ENCODE assay signal across 25 mouse cellular contexts in the genomic region with DNA sequence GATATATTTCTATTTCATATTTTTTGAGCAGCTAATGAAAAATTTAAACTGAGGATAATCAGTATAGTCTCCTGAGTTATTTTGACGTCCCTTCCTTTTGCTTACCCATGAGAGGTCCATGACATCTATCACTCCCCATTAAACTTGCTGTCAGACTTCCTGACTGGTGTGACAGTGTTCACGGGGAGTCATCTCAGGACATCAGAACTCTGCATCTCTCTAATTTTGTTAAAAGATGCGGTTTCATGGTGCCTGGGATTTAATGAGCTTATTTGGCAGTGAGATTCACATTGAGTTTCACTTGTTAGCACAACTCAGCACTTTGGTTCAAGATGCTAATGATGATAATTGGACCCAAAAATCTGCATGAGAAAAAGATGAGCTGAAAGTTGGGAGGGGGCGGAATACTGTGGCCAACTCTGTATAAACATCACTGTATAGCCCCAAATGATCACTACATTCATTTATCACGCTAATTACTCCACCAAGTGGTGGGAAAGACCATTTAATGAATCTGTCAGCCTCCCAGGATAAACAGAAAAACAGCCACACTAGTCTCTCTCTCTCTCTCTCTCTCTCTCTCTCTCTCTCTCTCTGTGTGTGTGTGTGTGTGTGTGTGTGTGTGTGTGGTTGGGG.
DNase-seq lines count a peak whose midpoint lies in the region; ATAC-seq and TF ChIP-seq lines count a peak whose summit lies in the region.
"Had no signal": no experiment of that assay in that cellular context is flagged by ENCODE, and none has a peak within 500 bp of the region (broad histone marks: within the 10 kb centered on the region; RNA-seq: fewer than 3 reads in every experiment).

No protein-coding gene starts in this region.

- peaks cover 11% of the 10 kb centered on the region for H3K36me3 ChIP-seq in forebrain, embryonic 14.5 days (ENCODE audit: control insufficient read depth, insufficient read depth, low read length)
- peaks cover 17% of the 10 kb centered on the region for H3K36me3 ChIP-seq in midbrain, embryonic 14.5 days (ENCODE audit: control insufficient read depth, insufficient read depth, low read length)
- H3K36me3 ChIP-seq: intestine, embryonic 15.5 days had no signal

- H3K27ac ChIP-seq in layer of hippocampus, adult 2 months: no peak overlapping the region
- no peak overlapping the region for H3K27ac ChIP-seq in forebrain, embryonic 14.5 days (ENCODE audit: low read depth, low read length)
- no peak overlapping the region for H3K27ac ChIP-seq in midbrain, embryonic 14.5 days (replicated peaks; ENCODE audit: low read depth, low read length)
- H3K27ac ChIP-seq: embryonic facial prominence, embryonic 10.5 days; heart, adult 2 months; intestine, embryonic 15.5 days; limb, embryonic 12.5 days had no signal

- 23% methylated on average over 5 of the region's 5 CpGs for WGBS in forebrain, embryonic 14.5 days
- 63% methylated on average over 5 of the region's 5 CpGs for WGBS in midbrain, embryonic 14.5 days
- 60% methylated on average over 5 of the region's 5 CpGs for WGBS in lung, adult 2 months

- H3K4me1 ChIP-seq in forebrain, embryonic 14.5 days (ENCODE audit: control insufficient read depth, insufficient read depth, low read length): peaks cover 11% of the 10 kb centered on the region; the same call in 1 of the 2 replicates
- H3K4me1 ChIP-seq in midbrain, embryonic 14.5 days (ENCODE audit: control insufficient read depth, insufficient read depth, low read length): no peaks in the 10 kb centered on the region
- no peaks in the 10 kb centered on the region for H3K4me1 ChIP-seq in lung, adult 2 months (ENCODE audit: control insufficient read depth, insufficient read depth, low read length)
- H3K4me1 ChIP-seq: intestine, embryonic 15.5 days; limb, embryonic 12.5 days had no signal

- no peak overlapping the region for H3K4me2 ChIP-seq in forebrain, embryonic 14.5 days (ENCODE audit: low read length)
- no peak overlapping the region for H3K4me2 ChIP-seq in midbrain, embryonic 14.5 days (ENCODE audit: low read length)
- H3K4me2 ChIP-seq: intestine, embryonic 15.5 days; limb, embryonic 12.5 days; liver, embryonic 11.5 days had no signal

- TF ChIP-seq POLR2A in brain, embryonic 14.5 days (IDR thresholded peaks at IDR 0.05; ENCODE audit: borderline replicate concordance, extremely low read depth, insufficient read depth, insufficient read length, poor library complexity, severe bottlenecking): no peak
- no peak for TF ChIP-seq POLR2A in lung, adult 2 months (IDR thresholded peaks at IDR 0.05; ENCODE audit: borderline replicate concordance, extremely low read depth, low read depth, low read length)

- H3K4me3 ChIP-seq in layer of hippocampus, adult 2 months: no peak overlapping the region
- H3K4me3 ChIP-seq in forebrain, embryonic 14.5 days (ENCODE audit: low read depth, low read length): no peak overlapping the region
- no peak overlapping the region for H3K4me3 ChIP-seq in midbrain, embryonic 14.5 days (replicated peaks; ENCODE audit: low read depth, low read length)
- H3K4me3 ChIP-seq in lung, adult 2 months (replicated peaks; ENCODE audit: extremely low read depth, low read depth, low read length): no peak overlapping the region
- H3K4me3 ChIP-seq: embryonic facial prominence, embryonic 10.5 days; heart, adult 2 months; intestine, embryonic 15.5 days; limb, embryonic 12.5 days had no signal

- H3K9ac ChIP-seq in forebrain, embryonic 14.5 days (ENCODE audit: low read length): no peak overlapping the region
- H3K9ac ChIP-seq in midbrain, embryonic 14.5 days (replicated peaks; ENCODE audit: low read length): no peak overlapping the region
- H3K9ac ChIP-seq: intestine, embryonic 15.5 days; limb, embryonic 12.5 days; liver, postnatal 0 days had no signal

- H3K9me3 ChIP-seq in forebrain, embryonic 14.5 days (replicated peaks; ENCODE audit: control insufficient read depth, low read length): no peaks in the 10 kb centered on the region
- no peaks in the 10 kb centered on the region for H3K9me3 ChIP-seq in midbrain, embryonic 14.5 days (ENCODE audit: control insufficient read depth, low read length)
- H3K9me3 ChIP-seq: embryonic facial prominence, embryonic 10.5 days; intestine, embryonic 15.5 days; limb, embryonic 12.5 days had no signal

- TF ChIP-seq CTCF in layer of hippocampus, adult 2 months (conservative IDR thresholded peaks at IDR 0.05): peak; percentile 30
- no peak for TF ChIP-seq CTCF in brain, embryonic 14.5 days (IDR thresholded peaks at IDR 0.05; ENCODE audit: borderline replicate concordance, extremely low read depth, insufficient read depth, insufficient read length)
- TF ChIP-seq CTCF in lung, adult 2 months (IDR thresholded peaks at IDR 0.05; ENCODE audit: insufficient read depth, low read length): no peak

- H3K27me3 ChIP-seq in forebrain, embryonic 14.5 days (replicated peaks; ENCODE audit: control insufficient read depth, insufficient read depth, low read length): no peaks in the 10 kb centered on the region
- H3K27me3 ChIP-seq in midbrain, embryonic 14.5 days (ENCODE audit: control insufficient read depth, insufficient read depth, low read length): no peaks in the 10 kb centered on the region
- H3K27me3 ChIP-seq: intestine, embryonic 15.5 days; limb, embryonic 12.5 days had no signal

- no peak for DNase-seq in layer of hippocampus, adult 2 months (ENCODE audit: low spot score in 2 of 2)
- DNase-seq in layer of hippocampus, postnatal 10 days (ENCODE audit: low spot score in 2 of 2): no peak
- DNase-seq in brain, embryonic 14.5 days (ENCODE audit: low read depth): peak; percentile 92
- peak; percentile 88 for DNase-seq in forebrain, embryonic 14.5 days (ENCODE audit: low spot score)
- DNase-seq in midbrain, embryonic 14.5 days: peak; percentile 28
- no peak for DNase-seq in lung, adult 2 months
- DNase-seq: adrenal gland, postnatal 10 days; B cell, adult 2 months; cerebellum, adult 9-11 months; gastrocnemius, postnatal 14 days; heart, adult 2 months; heart, postnatal 4 days; kidney, adult 8-10 months; kidney, postnatal 25 days; liver, postnatal 0 days; lung, postnatal 10 days; right cerebral cortex, postnatal 25 days; spleen, adult 18-20 months; thymus, postnatal 14 days had no signal

- ATAC-seq in forebrain, embryonic 14.5 days: peak; percentile 90
- no peak for ATAC-seq in midbrain, embryonic 14.5 days (ENCODE audit: low FRiP score, low TSS enrichment)
- ATAC-seq in CD4-positive, CD25-positive, alpha-beta regulatory T cell, adult 4 months: no peak
- no peak for ATAC-seq in megakaryocyte-erythroid progenitor cell, adult 5-6 weeks (replicated peaks; ENCODE audit: low FRiP score, low TSS enrichment, poor library complexity, severe bottlenecking)
- ATAC-seq: intestine, embryonic 15.5 days; liver, postnatal 0 days had no signal

Comparison
In these comparisons a context has a peak if more than half of its experiments do, and no peak if none do; other contexts are left out.
1. DNase-seq: peak in brain, embryonic 14.5 days (single experiment), forebrain, embryonic 14.5 days (single experiment) and midbrain, embryonic 14.5 days (single experiment); none in layer of hippocampus, adult 2 months (0 of 2), layer of hippocampus, postnatal 10 days (0 of 2) and lung, adult 2 months (single experiment).